Mouse (Mus musculus): ENCODE results near the gene Pirt. TPM values are rescaled to one million over a fixed set of nuclear protein-coding genes. Genes with fewer than 3 reads are reported as not detected.
A peak's percentile ranks its signal among the peaks of the same experiment; 100 is the strongest.

Pirt gene
- polyA plus RNA-seq, 1 experiment = not detected

GRCm38 (mm10) chr11:66905617-66906384 lies 6.0 kb upstream of the Pirt start:
- Histone ChIP-seq H3K27ac (ENCODE audit: insufficient read depth, low read depth, low read length) (no peak overlapping the region), H3K4me1 (ENCODE audit: control insufficient read depth, insufficient read depth, low read length) (no peaks in the 10 kb centered on the region; the same call in 1 of the 2 replicates), H3K4me3 (ENCODE audit: insufficient read depth, low read depth, low read length) (no peak overlapping the region)
- TF ChIP-seq POLR2A (IDR thresholded peaks at IDR 0.05; ENCODE audit: insufficient read depth, low read depth, low read length) = no peak
- peak; percentile 86 for TF ChIP-seq CTCF (IDR thresholded peaks at IDR 0.05; ENCODE audit: insufficient read depth, low read depth, low read length)
- WGBS = 16% methylated on average over 21 of the region's 21 CpGs

- H3K4me1 ChIP-seq (ENCODE audit: control insufficient read depth, insufficient read depth, low read length) = no peaks in the 10 kb centered on the region
- H3K4me3 ChIP-seq (ENCODE audit: insufficient read depth, low read depth, low read length) = no peak overlapping the region
- WGBS = 69% methylated on average over 17 of the region's 17 CpGs
- H3K27ac ChIP-seq (ENCODE audit: insufficient read depth, low read depth, low read length) = no peak overlapping the region
- no peak for TF ChIP-seq CTCF (IDR thresholded peaks at IDR 0.05; ENCODE audit: insufficient read depth, low read depth, low read length)
- no peak for TF ChIP-seq POLR2A (IDR thresholded peaks at IDR 0.05; ENCODE audit: insufficient read depth, low read depth, low read length)
Observed at GRCm38 (mm10) chr11:66912531-66913458, 1.0 kb downstream of the Pirt start.

DNA sequence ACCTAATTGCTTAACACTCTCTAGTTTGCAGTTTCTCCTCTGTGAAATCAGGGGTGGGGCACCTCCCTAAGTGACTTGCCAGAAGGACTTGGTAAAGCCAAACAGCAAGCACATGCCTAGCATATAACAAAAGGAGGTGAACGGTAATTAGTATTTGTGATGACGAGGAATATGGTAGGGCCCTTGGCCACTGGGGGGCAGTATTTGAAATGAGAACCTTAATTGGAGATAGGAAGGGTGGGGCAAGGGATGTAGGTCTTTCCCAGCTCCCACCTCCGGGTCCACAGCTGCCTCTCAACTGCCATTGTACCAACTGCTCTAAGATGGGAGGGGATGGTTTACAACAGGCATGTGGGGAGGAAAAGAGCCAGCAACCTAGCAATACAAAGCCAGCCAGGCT lies 2.5 kb downstream of the Pirt start:
- no peak overlapping the region for H3K27ac ChIP-seq (ENCODE audit: insufficient read depth, low read depth, low read length)
- TF ChIP-seq CTCF (IDR thresholded peaks at IDR 0.05; ENCODE audit: insufficient read depth, low read depth, low read length) (peak; percentile 30; the same call in 1 of the 2 replicates), POLR2A (IDR thresholded peaks at IDR 0.05; ENCODE audit: insufficient read depth, low read depth, low read length) (no peak)

DNA sequence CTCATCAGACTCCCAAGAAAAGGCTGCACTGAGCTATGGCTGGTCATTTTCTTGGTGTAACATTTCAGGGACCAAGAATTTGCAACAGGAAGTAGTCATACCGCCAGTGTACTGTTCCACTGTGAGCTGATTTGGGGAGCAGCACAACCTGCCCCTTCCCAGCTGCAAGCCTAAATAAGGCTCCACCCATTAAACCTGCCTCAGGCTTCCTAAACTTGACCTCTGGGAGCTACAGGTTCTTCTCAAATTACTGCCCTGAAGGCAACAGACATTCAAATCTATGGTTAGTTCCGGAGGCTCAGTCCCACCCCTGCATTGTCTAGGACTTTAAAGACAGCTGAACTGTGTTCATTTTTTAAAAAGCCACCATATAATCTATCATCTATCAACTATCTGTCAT lies 8.2 kb downstream of the Pirt start:
- WGBS = 89% methylated on average over 2 of the region's 2 CpGs
- no peaks in the 10 kb centered on the region for H3K4me1 ChIP-seq (ENCODE audit: control insufficient read depth, insufficient read depth, low read length)
- no peak for TF ChIP-seq POLR2A (IDR thresholded peaks at IDR 0.05; ENCODE audit: insufficient read depth, low read depth, low read length)
- TF ChIP-seq CTCF (IDR thresholded peaks at IDR 0.05; ENCODE audit: insufficient read depth, low read depth, low read length) = no peak
- H3K4me3 ChIP-seq (ENCODE audit: insufficient read depth, low read depth, low read length) = no peak overlapping the region
- H3K27ac ChIP-seq (ENCODE audit: insufficient read depth, low read depth, low read length) = no peak overlapping the region

More for the DNA sequence above, 2.5 kb downstream of the Pirt start:
- Histone ChIP-seq H3K4me1 (ENCODE audit: control insufficient read depth, insufficient read depth, low read length) (no peaks in the 10 kb centered on the region), H3K4me3 (ENCODE audit: insufficient read depth, low read depth, low read length) (no peak overlapping the region)
- 10% methylated on average over 3 of the region's 3 CpGs for WGBS

GRCm38 (mm10) chr11:66924095-66924823 lies 12.5 kb downstream of the Pirt start:
- Histone ChIP-seq H3K4me1 (ENCODE audit: control insufficient read depth, insufficient read depth, low read length) (no peaks in the 10 kb centered on the region), H3K27ac (ENCODE audit: insufficient read depth, low read depth, low read length) (no peak overlapping the region), H3K4me3 (ENCODE audit: insufficient read depth, low read depth, low read length) (no peak overlapping the region)
- TF ChIP-seq CTCF (IDR thresholded peaks at IDR 0.05; ENCODE audit: insufficient read depth, low read depth, low read length) (no peak), POLR2A (IDR thresholded peaks at IDR 0.05; ENCODE audit: insufficient read depth, low read depth, low read length) (no peak)
- WGBS = 89% methylated on average over 11 of the region's 11 CpGs

- Histone ChIP-seq H3K27ac (ENCODE audit: insufficient read depth, low read depth, low read length) (no peak overlapping the region), H3K4me3 (ENCODE audit: insufficient read depth, low read depth, low read length) (no peak overlapping the region), H3K4me1 (ENCODE audit: control insufficient read depth, insufficient read depth, low read length) (no peaks in the 10 kb centered on the region)
- no peak for TF ChIP-seq CTCF (IDR thresholded peaks at IDR 0.05; ENCODE audit: insufficient read depth, low read depth, low read length)
- no peak for TF ChIP-seq POLR2A (IDR thresholded peaks at IDR 0.05; ENCODE audit: insufficient read depth, low read depth, low read length)
- WGBS = 72% methylated on average over 3 of the region's 3 CpGs
Observed at GRCm38 (mm10) chr11:66928311-66928710, 16.5 kb downstream of the Pirt start.

GRCm38 (mm10) chr11:66932827-66933599 lies 21.2 kb downstream of the Pirt start:
- 84% methylated on average over 9 of the region's 9 CpGs for WGBS
- Histone ChIP-seq H3K27ac (ENCODE audit: insufficient read depth, low read depth, low read length) (no peak overlapping the region), H3K4me3 (ENCODE audit: insufficient read depth, low read depth, low read length) (no peak overlapping the region), H3K4me1 (ENCODE audit: control insufficient read depth, insufficient read depth, low read length) (no peaks in the 10 kb centered on the region)
- no peak for TF ChIP-seq CTCF (IDR thresholded peaks at IDR 0.05; ENCODE audit: insufficient read depth, low read depth, low read length)
- no peak for TF ChIP-seq POLR2A (IDR thresholded peaks at IDR 0.05; ENCODE audit: insufficient read depth, low read depth, low read length)
